Mouse (Mus musculus) ovary, postnatal 10 days (tissue): ENCODE measurements around the gene Hdgfl3.

Experiments used
- DNase-seq: peaks from one replicate; pipeline ENCODE4 v3.0.0; 2022; ENCODE audit warnings: low spot score

The Hdgfl3 gene

GRCm38 (mm10) chr7:81899361-81899760 is 34.9 kb downstream of the Hdgfl3 start:
- no peak for DNase-seq

- DNase-seq: no peak
Measured at GRCm38 (mm10) chr7:81885128-81885527, 49.1 kb downstream of the Hdgfl3 start.

- DNase-seq: no peak
Measured at GRCm38 (mm10) chr7:81881600-81881999, 52.7 kb downstream of the Hdgfl3 start.

- DNase-seq: no peak
Measured at GRCm38 (mm10) chr7:81880797-81881196, 53.5 kb downstream of the Hdgfl3 start.

GRCm38 (mm10) chr7:81880286-81880685 is 54.0 kb downstream of the Hdgfl3 start:
- no peak for DNase-seq

- DNase-seq: no peak
Measured at GRCm38 (mm10) chr7:81875372-81875771, 58.9 kb downstream of the Hdgfl3 start.

- DNase-seq: no peak
Measured at GRCm38 (mm10) chr7:81874636-81875035, 59.6 kb downstream of the Hdgfl3 start.

- DNase-seq: no peak
Measured at GRCm38 (mm10) chr7:81873807-81874206, 60.5 kb downstream of the Hdgfl3 start.

GRCm38 (mm10) chr7:81872493-81873013 is 61.7 kb downstream of the Hdgfl3 start:
- DNase-seq: no peak

GRCm38 (mm10) chr7:81868158-81868557 is 66.1 kb downstream of the Hdgfl3 start:
- DNase-seq: peak; percentile 32

- no peak for DNase-seq
Measured at GRCm38 (mm10) chr7:81867231-81867930, 66.9 kb downstream of the Hdgfl3 start.

GRCm38 (mm10) chr7:81865937-81866336 is 68.3 kb downstream of the Hdgfl3 start:
- no peak for DNase-seq

GRCm38 (mm10) chr7:81864552-81864951 is 69.7 kb downstream of the Hdgfl3 start:
- no peak for DNase-seq

GRCm38 (mm10) chr7:81862587-81863583 is 71.4 kb downstream of the Hdgfl3 start:
- no peak for DNase-seq

GRCm38 (mm10) chr7:81861921-81862320 is 72.4 kb downstream of the Hdgfl3 start:
- DNase-seq: no peak

- DNase-seq: no peak
Measured at GRCm38 (mm10) chr7:81861461-81861860, 72.8 kb downstream of the Hdgfl3 start.

- no peak for DNase-seq
Measured at GRCm38 (mm10) chr7:81860996-81861395, 73.3 kb downstream of the Hdgfl3 start.

- DNase-seq: no peak
Measured at GRCm38 (mm10) chr7:81860071-81860470, 74.2 kb downstream of the Hdgfl3 start.

- DNase-seq: no peak
Measured at GRCm38 (mm10) chr7:81858968-81859721, 75.1 kb downstream of the Hdgfl3 start, which contains the start of gene Tm6sf1. Gene Tm6sf1, plus strand, starts transcription at chr7:81859001.

- DNase-seq: no peak
Measured at GRCm38 (mm10) chr7:81858236-81858635, 76.0 kb downstream of the Hdgfl3 start.

- no peak for DNase-seq
Measured at GRCm38 (mm10) chr7:81856221-81856620, 78.1 kb downstream of the Hdgfl3 start.

- DNase-seq: no peak
Measured at GRCm38 (mm10) chr7:81855694-81856093, 78.6 kb downstream of the Hdgfl3 start, which contains the start of gene Gm10160. Gene Gm10160, minus strand, starts transcription at chr7:81855794.
